Mouse (Mus musculus) heart, embryonic 16.5 days (tissue): ENCODE data around the gene Slc39a12. TPM values are rescaled to one million over a fixed set of nuclear protein-coding genes. Genes with fewer than 3 reads are reported as not detected.

Experiments
- ATAC-seq: fragments of 200-750 bp; cut with Nextera tagmentation; replicated peaks from 2 replicates; pipeline ENCODE4 v1.8.0; 2017; ENCODE audit warnings: moderate number of reproducible peaks; ENCODE audit not compliant: insufficient read depth, low FRiP score; ENCODE audit errors: extremely low read depth
- H3K27ac ChIP-seq: fragments of 300-500 bp; sonication (generic); 2 replicates; pipeline ENCODE4 v1.5.1; 2014; ENCODE audit warnings: mild to moderate bottlenecking, low read length, control low read depth, moderate library complexity
- H3K27me3 ChIP-seq: fragments of 300-500 bp; sonication (generic); 2 replicates; pipeline ENCODE4 v1.6.1; 2014; ENCODE audit warnings: low read length, mixed read lengths; ENCODE audit not compliant: control insufficient read depth, insufficient read depth
- H3K36me3 ChIP-seq: fragments of 300-500 bp; sonication (generic); 2 replicates; pipeline ENCODE4 v1.6.1; 2014; ENCODE audit not compliant: control insufficient read depth, insufficient read depth
- H3K4me1 ChIP-seq: fragments of 300-500 bp; sonication (generic); 2 replicates; pipeline ENCODE4 v1.6.1; 2014; ENCODE audit warnings: low read length, mixed read lengths; ENCODE audit not compliant: control insufficient read depth, insufficient read depth
- H3K4me2 ChIP-seq: fragments of 300-500 bp; sonication (generic); 2 replicates; pipeline ENCODE4 v1.6.1; 2014; ENCODE audit warnings: low read depth, mild to moderate bottlenecking, control low read depth, low read length
- H3K4me3 ChIP-seq: fragments of 300-500 bp; sonication (generic); 2 replicates; pipeline ENCODE4 v1.5.1; 2014; ENCODE audit warnings: mild to moderate bottlenecking, control low read depth, low read length
- H3K9ac ChIP-seq: fragments of 300-500 bp; sonication (generic); 2 replicates; pipeline ENCODE4 v1.6.1; 2014; ENCODE audit warnings: low read length, control low read depth
- H3K9me3 ChIP-seq: fragments of 300-500 bp; sonication (generic); replicated peaks from 2 replicates; pipeline ENCODE4 v1.6.1; 2016; ENCODE audit warnings: low read length; ENCODE audit not compliant: control insufficient read depth
- WGBS: fragments of 180-500 bp; shearing (Covaris S2); extraction: QIAGEN DNeasy Blood & Tissue Kit; methylation state at CpG from one replicate; pipeline ENCODE4 v1.1.7; 2014; 5-methylcytosine and 5-hydroxymethylcytosine counted together
- polyA plus RNA-seq: library from polyadenylated mRNA; unstranded; fragments of >200 nt; fragmentation: Nextera tagmentation; extraction: Ambion mirVana; gene quantifications from 2 replicates; pipeline ENCODE4 v1.2.1, GENCODE M21; 2015

Slc39a12 gene
- polyA plus RNA-seq = not detected in 2 replicates

GRCm38 (mm10) chr2:14388162-14388561 lies at the start of gene Slc39a12:
Gene Slc39a12, plus strand, starts transcription at chr2:14388316.
- ATAC-seq = no peak
- Histone ChIP-seq H3K27me3 (no peaks in the 10 kb centered on the region), H3K36me3 (no peaks in the 10 kb centered on the region), H3K9me3 (no peaks in the 10 kb centered on the region), H3K4me2 (no peak within 1 kb of the TSS), H3K9ac (no peak within 1 kb of the TSS), H3K27ac (no peak within 1 kb of the TSS), H3K4me3 (no peak within 1 kb of the TSS), H3K4me1 (no peaks in the 10 kb centered on the region)
- 55% methylated on average over 5 of the region's 5 CpGs for WGBS

GRCm38 (mm10) chr2:14341652-14342308 lies 46.3 kb upstream of the Slc39a12 start:
- Histone ChIP-seq H3K27me3 (no peaks in the 10 kb centered on the region), H3K4me2 (peak overlapping the region; percentile 32), H3K4me3 (no peak overlapping the region), H3K9me3 (no peaks in the 10 kb centered on the region), H3K4me1 (peaks cover 10% of the 10 kb centered on the region), H3K9ac (no peak overlapping the region), H3K27ac (no peak overlapping the region), H3K36me3 (no peaks in the 10 kb centered on the region)
- 36% methylated on average over 14 of the region's 14 CpGs for WGBS
- ATAC-seq = peak; percentile 86

- Histone ChIP-seq H3K4me1 (peaks cover 10% of the 10 kb centered on the region), H3K4me3 (no peak overlapping the region), H3K4me2 (peak overlapping the region; percentile 32), H3K36me3 (no peaks in the 10 kb centered on the region), H3K27me3 (no peaks in the 10 kb centered on the region), H3K9ac (no peak overlapping the region), H3K27ac (no peak overlapping the region), H3K9me3 (no peaks in the 10 kb centered on the region)
- WGBS = 72% methylated on average over 8 of the region's 8 CpGs
- peak; percentile 41; the same call in 1 of the 2 replicates for ATAC-seq
Measured at GRCm38 (mm10) chr2:14342309-14342839, 45.7 kb upstream of the Slc39a12 start.

- Histone ChIP-seq H3K4me1 (no peaks in the 10 kb centered on the region), H3K27ac (no peak overlapping the region), H3K27me3 (no peaks in the 10 kb centered on the region), H3K9me3 (no peaks in the 10 kb centered on the region), H3K4me3 (no peak overlapping the region), H3K9ac (no peak overlapping the region), H3K36me3 (no peaks in the 10 kb centered on the region), H3K4me2 (no peak overlapping the region)
- 31% methylated on average over 1 of the region's 1 CpGs for WGBS
- no peak for ATAC-seq
Measured at GRCm38 (mm10) chr2:14388856-14389255, 740 bp downstream of the Slc39a12 start.

- H3K36me3 ChIP-seq = no peaks in the 10 kb centered on the region
- H3K4me2 ChIP-seq = no peak overlapping the region
- H3K4me3 ChIP-seq = no peak overlapping the region
- no peaks in the 10 kb centered on the region for H3K9me3 ChIP-seq
- no peak overlapping the region for H3K9ac ChIP-seq
- H3K27me3 ChIP-seq = no peaks in the 10 kb centered on the region
- H3K4me1 ChIP-seq = no peaks in the 10 kb centered on the region
- 93% methylated on average over 1 of the region's 1 CpGs for WGBS
- no peak overlapping the region for H3K27ac ChIP-seq
- no peak for ATAC-seq
Measured at GRCm38 (mm10) chr2:14390900-14391299, 2.8 kb downstream of the Slc39a12 start.

GRCm38 (mm10) chr2:14403000-14403399 lies 14.9 kb downstream of the Slc39a12 start:
- H3K4me1 ChIP-seq = no peaks in the 10 kb centered on the region
- H3K27me3 ChIP-seq = no peaks in the 10 kb centered on the region
- H3K4me3 ChIP-seq = no peak overlapping the region
- no peak overlapping the region for H3K4me2 ChIP-seq
- no peak overlapping the region for H3K27ac ChIP-seq
- no peak for ATAC-seq
- H3K36me3 ChIP-seq = no peaks in the 10 kb centered on the region
- H3K9me3 ChIP-seq = peaks cover 2% of the 10 kb centered on the region; the same call in 1 of the 2 replicates
- H3K9ac ChIP-seq = no peak overlapping the region

- Histone ChIP-seq H3K27me3 (no peaks in the 10 kb centered on the region), H3K36me3 (no peaks in the 10 kb centered on the region), H3K9ac (no peak overlapping the region), H3K4me3 (no peak overlapping the region), H3K4me1 (no peaks in the 10 kb centered on the region), H3K27ac (no peak overlapping the region), H3K4me2 (no peak overlapping the region), H3K9me3 (no peaks in the 10 kb centered on the region)
- no peak for ATAC-seq
- 83% methylated on average over 2 of the region's 2 CpGs for WGBS
Measured at GRCm38 (mm10) chr2:14428987-14429386, 40.9 kb downstream of the Slc39a12 start.

- Histone ChIP-seq H3K4me3 (no peak overlapping the region), H3K9ac (no peak overlapping the region), H3K9me3 (0 out of 2 replicates have a peak, but pooled peaks cover 2% of the 10 kb centered on the region), H3K4me2 (no peak overlapping the region), H3K4me1 (no peaks in the 10 kb centered on the region), H3K27me3 (no peaks in the 10 kb centered on the region), H3K36me3 (no peaks in the 10 kb centered on the region), H3K27ac (no peak overlapping the region)
- WGBS = 48% methylated on average over 1 of the region's 1 CpGs
- no peak for ATAC-seq
Measured at GRCm38 (mm10) chr2:14447322-14447721, 59.2 kb downstream of the Slc39a12 start.

GRCm38 (mm10) chr2:14450866-14451265 lies 62.8 kb downstream of the Slc39a12 start:
- ATAC-seq = no peak
- Histone ChIP-seq H3K4me3 (no peak overlapping the region), H3K9ac (no peak overlapping the region), H3K4me1 (peaks cover 3% of the 10 kb centered on the region; the same call in 1 of the 2 replicates), H3K4me2 (no peak overlapping the region), H3K27me3 (no peaks in the 10 kb centered on the region), H3K9me3 (no peaks in the 10 kb centered on the region), H3K27ac (no peak overlapping the region), H3K36me3 (no peaks in the 10 kb centered on the region)
